Mouse (Mus musculus) hematopoietic stem cell, adult 5-6 weeks (primary cell): ENCODE measurements around the gene Ap3b2. TPM values are rescaled to one million over a fixed set of nuclear protein-coding genes. Genes with fewer than 3 reads are reported as not detected.

Experiments
- ATAC-seq, 2 experiments: fragments of 125-278 bp in 1 of 2; replicated peaks in 1 of 2; 2 replicates each; pipeline ENCODE4 v1.8.0; 2016 to 2017; ENCODE audit warnings: inconsistent platforms in 2 of 2, mild to moderate bottlenecking in 2 of 2, moderate number of reproducible peaks in 2 of 2, low read depth in 1 of 2, moderate TSS enrichment in 1 of 2; ENCODE audit not compliant: low FRiP score in 2 of 2, poor library complexity in 2 of 2, severe bottlenecking in 2 of 2, insufficient read depth in 1 of 2, low TSS enrichment in 1 of 2
- total RNA-seq: library from RNA; stranded (forward); fragments of 172-1452, 232-1000 nt; gene quantifications from 2 replicates; pipeline ENCODE4 v1.2.3, GENCODE M21; 2017

Ap3b2 gene
- total RNA-seq, result not detected in 2 replicates

- peak; percentile 42 to 57; a peak in 3 of 4 replicates for ATAC-seq
Observed at GRCm38 (mm10) chr7:81493331-81494021, at the start of gene Ap3b2. Gene Ap3b2 (minus strand): TSS chr7:81493925.

GRCm38 (mm10) chr7:81542934-81543333 is 49.2 kb upstream of the Ap3b2 start:
- no peak for ATAC-seq

GRCm38 (mm10) chr7:81541924-81542524 is 48.3 kb upstream of the Ap3b2 start:
- no peak for ATAC-seq

GRCm38 (mm10) chr7:81540999-81541398 is 47.3 kb upstream of the Ap3b2 start:
- no peak for ATAC-seq

- no peak for ATAC-seq
Observed at GRCm38 (mm10) chr7:81539565-81539964, 45.8 kb upstream of the Ap3b2 start.

- 0 out of 4 replicates have a peak, but pooled peaks of 1 of the 2 experiments have one; percentile 29 for ATAC-seq
Observed at GRCm38 (mm10) chr7:81538070-81538675, 44.4 kb upstream of the Ap3b2 start.

GRCm38 (mm10) chr7:81536478-81536877 is 42.8 kb upstream of the Ap3b2 start:
- no peak for ATAC-seq

- no peak for ATAC-seq
Observed at GRCm38 (mm10) chr7:81531462-81531861, 37.7 kb upstream of the Ap3b2 start.

GRCm38 (mm10) chr7:81528918-81529317 is 35.2 kb upstream of the Ap3b2 start:
- ATAC-seq, result no peak

GRCm38 (mm10) chr7:81523663-81524017 is 29.9 kb upstream of the Ap3b2 start:
- ATAC-seq, result no peak

- ATAC-seq, result peak; percentile 91 to 98
Observed at GRCm38 (mm10) chr7:81523008-81523662, 29.4 kb upstream of the Ap3b2 start.

- ATAC-seq, result no peak
Observed at GRCm38 (mm10) chr7:81516154-81517030, 22.7 kb upstream of the Ap3b2 start.

- no peak for ATAC-seq
Observed at GRCm38 (mm10) chr7:81514906-81515590, 21.3 kb upstream of the Ap3b2 start.

- ATAC-seq, result no peak
Observed at GRCm38 (mm10) chr7:81501050-81501449, 7.3 kb upstream of the Ap3b2 start.

- ATAC-seq, result no peak
Observed at GRCm38 (mm10) chr7:81498181-81498580, 4.5 kb upstream of the Ap3b2 start, which contains the start of gene BC048679. Gene BC048679 (minus strand): TSS chr7:81498281.

- ATAC-seq, result no peak
Observed at GRCm38 (mm10) chr7:81497171-81497570, 3.4 kb upstream of the Ap3b2 start.

- no peak for ATAC-seq
Observed at GRCm38 (mm10) chr7:81492628-81493027, 1.1 kb downstream of the Ap3b2 start.
